Mouse (Mus musculus) stomach, embryonic 14.5 days (tissue): Measurements from ENCODE around the gene Rpp25l. TPM values are rescaled to one million over a fixed set of nuclear protein-coding genes. Genes with fewer than 3 reads are reported as not detected.

Source experiments
- ATAC-seq: fragments of 200-750 bp; cut with Nextera tagmentation; 2 replicates; pipeline ENCODE4 v1.8.0; 2017; ENCODE audit warnings: low read depth, moderate TSS enrichment; ENCODE audit not compliant: insufficient number of reproducible peaks, insufficient read depth, low FRiP score
- H3K27ac ChIP-seq: fragments of 300-500 bp; sonication (generic); 2 replicates; pipeline ENCODE4 v1.5.1; 2014; ENCODE audit warnings: mild to moderate bottlenecking, low read length, moderate library complexity, mixed read lengths
- H3K27me3 ChIP-seq: fragments of 300-500 bp; sonication (generic); 2 replicates; pipeline ENCODE4 v1.6.1; 2014; ENCODE audit warnings: low read length, control low read depth, mixed read lengths; ENCODE audit not compliant: control insufficient read depth, insufficient read depth
- H3K36me3 ChIP-seq: fragments of 300-500 bp; sonication (generic); 2 replicates; pipeline ENCODE4 v1.6.1; 2014; ENCODE audit warnings: mild to moderate bottlenecking, control low read depth, low read length, moderate library complexity, mixed read lengths; ENCODE audit not compliant: control insufficient read depth, insufficient read depth
- H3K4me1 ChIP-seq: fragments of 300-500 bp; sonication (generic); 2 replicates; pipeline ENCODE4 v1.6.1; 2014; ENCODE audit warnings: low read length, control low read depth, mixed read lengths; ENCODE audit not compliant: control insufficient read depth, insufficient read depth
- H3K4me2 ChIP-seq: fragments of 300-500 bp; sonication (generic); replicated peaks from 2 replicates; pipeline ENCODE4 v1.6.1; 2014; ENCODE audit warnings: low read depth, low read length, control low read depth
- H3K4me3 ChIP-seq: fragments of 300-500 bp; sonication (generic); 2 replicates; pipeline ENCODE4 v1.5.1; 2014; ENCODE audit warnings: low read depth, low read length, control low read depth
- H3K9ac ChIP-seq: fragments of 300-500 bp; sonication (generic); replicated peaks from 2 replicates; pipeline ENCODE4 v1.6.1; 2014; ENCODE audit warnings: low read depth, mild to moderate bottlenecking, control low read depth, low read length, moderate library complexity, mixed read lengths
- H3K9me3 ChIP-seq: fragments of 300-500 bp; sonication (generic); 2 replicates; pipeline ENCODE4 v1.6.1; 2016; ENCODE audit warnings: low read depth, low read length, control low read depth; ENCODE audit not compliant: control insufficient read depth
- whole genome bisulfite sequencing: fragments of 180-500 bp; shearing (Covaris S2); extraction: QIAGEN DNeasy Blood & Tissue Kit; methylation state at CpG from one replicate; pipeline ENCODE4 v1.1.7; 2014; 5-methylcytosine and 5-hydroxymethylcytosine counted together
- polyA plus RNA-seq: library from polyadenylated mRNA; unstranded; fragments of >200 nt; fragmentation: Nextera tagmentation; extraction: Ambion mirVana; gene quantifications from 2 replicates; pipeline ENCODE4 v1.2.1, GENCODE M21; 2014

Rpp25l gene
- polyA plus RNA-seq, 1 experiment from 2014 or later, result 71.5 TPM

DNA sequence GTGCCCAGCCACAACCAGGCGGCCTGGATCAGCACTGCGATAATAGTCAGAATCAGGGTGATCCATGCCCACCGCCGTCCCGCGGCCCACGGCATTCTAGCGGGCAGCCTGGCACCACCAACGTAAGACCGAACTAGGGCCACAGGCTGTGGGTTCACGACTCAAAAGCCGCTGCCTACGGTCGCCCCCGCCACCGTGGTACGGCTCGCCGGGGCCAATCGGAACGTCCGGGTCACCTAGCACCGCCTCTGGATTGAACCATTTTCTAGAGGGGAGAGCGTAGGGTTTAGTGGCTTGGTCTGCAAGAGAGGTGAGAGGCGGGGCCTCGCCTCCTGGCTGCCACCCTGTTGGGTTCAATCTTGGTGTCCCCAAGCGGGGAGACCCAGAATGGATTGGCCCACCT is 27.8 kb upstream of the Rpp25l start:
- peaks cover 3% of the 10 kb centered on the region; the same call in 1 of the 2 replicates for H3K9me3 ChIP-seq
- H3K9ac ChIP-seq, result peak overlapping the region; percentile 40
- under 1% methylated on average over 27 of the region's 27 CpGs for WGBS
- H3K27ac ChIP-seq, result peak overlapping the region; percentile 48
- peaks cover 7% of the 10 kb centered on the region; the same call in 1 of the 2 replicates for H3K36me3 ChIP-seq
- no peaks in the 10 kb centered on the region for H3K27me3 ChIP-seq
- peak overlapping the region; percentile 73 for H3K4me2 ChIP-seq
- peak overlapping the region; percentile 49 for H3K4me3 ChIP-seq
- ATAC-seq, result peak; percentile 97
- H3K4me1 ChIP-seq, result peaks cover 12% of the 10 kb centered on the region; the same call in 1 of the 2 replicates

DNA sequence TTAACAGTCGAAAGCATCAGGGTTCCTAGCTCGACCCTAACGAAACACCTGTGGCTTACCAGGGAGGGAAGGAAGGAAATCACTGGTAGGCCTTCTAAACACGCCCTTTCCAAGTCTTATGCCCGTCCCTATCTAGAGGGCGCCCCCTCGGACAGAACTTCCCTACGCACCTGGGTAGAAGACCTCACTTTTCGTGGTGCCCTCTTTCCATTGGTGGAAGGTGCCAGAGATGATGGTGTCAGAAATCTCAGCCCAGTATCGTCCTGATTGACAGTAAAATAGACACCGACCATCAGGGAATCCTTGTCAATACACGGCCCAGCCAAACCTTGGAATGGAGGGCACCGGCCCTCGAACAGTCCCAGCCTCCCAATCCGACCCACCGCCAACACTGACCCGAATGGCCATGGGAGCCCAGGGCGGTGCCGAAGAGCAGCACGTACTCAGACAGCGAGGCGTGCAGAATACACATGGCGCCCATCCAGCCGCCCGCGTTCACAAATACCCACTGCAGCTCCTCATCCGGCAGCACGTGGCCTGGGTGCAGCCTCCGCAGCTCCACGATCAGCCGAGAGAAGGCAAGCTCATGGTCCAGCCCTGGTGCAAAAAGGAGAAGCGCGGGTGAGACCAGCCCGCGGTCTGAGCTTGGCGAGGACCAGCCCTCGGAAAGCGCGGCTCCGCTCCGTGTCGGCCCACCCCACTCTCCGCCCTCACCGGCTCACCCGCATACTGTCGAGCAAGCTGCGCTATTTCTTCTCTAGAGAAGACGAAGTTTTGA is 27.2 kb upstream of the Rpp25l start:
- H3K36me3 ChIP-seq, result peaks cover 7% of the 10 kb centered on the region; the same call in 1 of the 2 replicates
- H3K27ac ChIP-seq, result peak overlapping the region; percentile 48
- WGBS, result under 1% methylated on average over 48 of the region's 48 CpGs
- H3K27me3 ChIP-seq, result no peaks in the 10 kb centered on the region
- peak; percentile 64 for ATAC-seq
- H3K4me3 ChIP-seq, result peak overlapping the region; percentile 49
- H3K9me3 ChIP-seq, result no peaks in the 10 kb centered on the region
- peak overlapping the region; percentile 40 for H3K9ac ChIP-seq
- H3K4me1 ChIP-seq, result peaks cover 12% of the 10 kb centered on the region; the same call in 1 of the 2 replicates
- peak overlapping the region; percentile 73 for H3K4me2 ChIP-seq

DNA sequence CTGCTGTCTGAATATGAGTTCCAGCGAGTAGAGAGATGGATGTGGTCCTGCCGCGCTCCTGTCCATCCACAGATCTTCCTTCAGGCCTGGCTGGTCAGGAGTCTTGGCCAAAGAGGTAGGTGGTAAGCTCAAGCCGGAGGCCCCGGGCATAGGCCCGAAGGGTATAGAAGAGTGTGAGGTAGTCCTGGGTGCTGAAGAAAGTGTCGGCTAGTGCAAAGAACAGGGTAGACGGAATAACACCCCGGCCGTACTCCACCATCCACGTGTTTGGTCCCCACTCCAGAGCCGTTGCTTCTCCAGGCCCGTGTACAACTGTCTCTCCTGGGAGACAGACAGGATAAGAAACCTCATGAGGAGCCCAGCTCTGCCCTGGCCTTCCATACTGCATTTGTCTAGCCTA is 25.9 kb upstream of the Rpp25l start:
- H3K27me3 ChIP-seq, result no peaks in the 10 kb centered on the region
- H3K27ac ChIP-seq, result no peak overlapping the region
- H3K9ac ChIP-seq, result no peak overlapping the region
- peaks cover 12% of the 10 kb centered on the region; the same call in 1 of the 2 replicates for H3K4me1 ChIP-seq
- no peak for ATAC-seq
- 97% methylated on average over 13 of the region's 13 CpGs for WGBS
- H3K4me3 ChIP-seq, result no peak overlapping the region
- peaks cover 7% of the 10 kb centered on the region; the same call in 1 of the 2 replicates for H3K36me3 ChIP-seq
- H3K4me2 ChIP-seq, result peak overlapping the region; percentile 73; the same call in 1 of the 2 replicates
- no peaks in the 10 kb centered on the region for H3K9me3 ChIP-seq

DNA sequence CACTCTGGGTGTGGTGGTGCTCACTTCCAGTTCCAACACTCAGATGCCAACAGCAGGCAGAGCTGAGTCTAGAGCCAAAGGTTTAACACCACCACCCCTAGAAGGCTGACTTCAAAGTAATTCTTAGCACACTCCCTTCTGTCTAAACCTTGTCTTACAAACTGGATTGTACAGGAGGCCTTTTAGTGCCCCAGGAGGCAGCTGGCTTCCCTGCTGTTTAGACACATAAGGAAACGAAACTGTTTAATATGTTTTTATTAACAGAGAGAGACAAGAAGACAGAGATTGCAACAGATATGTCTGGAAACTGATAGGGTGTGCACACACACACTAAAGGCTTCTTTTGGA is 24.9 kb upstream of the Rpp25l start:
- Histone ChIP-seq H3K36me3 (peaks cover 7% of the 10 kb centered on the region; the same call in 1 of the 2 replicates), H3K27ac (no peak overlapping the region), H3K4me3 (no peak overlapping the region), H3K4me2 (no peak overlapping the region), H3K9ac (no peak overlapping the region), H3K27me3 (no peaks in the 10 kb centered on the region), H3K9me3 (no peaks in the 10 kb centered on the region), H3K4me1 (peaks cover 12% of the 10 kb centered on the region; the same call in 1 of the 2 replicates)
- WGBS, result 83% methylated on average over 1 of the region's 1 CpGs
- no peak for ATAC-seq

DNA sequence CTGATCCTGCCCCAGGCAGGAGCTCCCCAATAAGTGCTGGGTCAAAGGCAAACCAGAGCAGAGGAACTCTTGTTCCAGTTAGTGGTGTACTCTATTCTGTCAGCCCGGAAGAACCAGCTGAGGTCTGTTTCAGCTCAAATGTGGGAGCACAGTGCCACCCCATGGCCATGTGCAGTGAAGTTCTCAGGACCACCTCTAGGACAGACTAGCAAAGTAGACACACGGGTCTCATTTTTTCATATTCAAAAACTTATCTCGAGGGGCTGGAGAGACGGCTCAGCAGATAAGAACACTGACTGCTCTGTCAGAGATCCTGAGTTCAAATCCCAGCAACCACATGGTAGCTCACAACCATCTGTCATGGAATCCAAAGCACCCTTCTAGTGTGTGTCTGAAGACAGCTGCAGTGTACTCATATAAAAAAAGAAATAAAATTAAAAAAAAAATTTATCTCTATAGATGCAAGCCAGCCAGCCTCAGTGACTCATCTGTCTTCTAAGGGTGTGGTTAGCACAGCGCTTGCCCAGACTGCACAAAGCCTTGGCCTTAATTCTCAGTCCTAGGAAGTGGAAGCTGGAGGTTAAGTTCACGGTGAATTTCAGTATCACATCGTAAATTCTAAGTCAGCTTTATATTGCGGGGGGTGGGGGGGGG is 24.4 kb upstream of the Rpp25l start:
- 41% methylated on average over 8 of the region's 8 CpGs for WGBS
- no peak for ATAC-seq
- H3K4me1 ChIP-seq, result peaks cover 12% of the 10 kb centered on the region; the same call in 1 of the 2 replicates
- H3K27me3 ChIP-seq, result peaks cover 2% of the 10 kb centered on the region; the same call in 1 of the 2 replicates
- H3K36me3 ChIP-seq, result peaks cover 7% of the 10 kb centered on the region; the same call in 1 of the 2 replicates
- no peak overlapping the region for H3K4me3 ChIP-seq
- H3K27ac ChIP-seq, result no peak overlapping the region
- H3K4me2 ChIP-seq, result no peak overlapping the region
- H3K9me3 ChIP-seq, result no peaks in the 10 kb centered on the region
- H3K9ac ChIP-seq, result no peak overlapping the region

DNA sequence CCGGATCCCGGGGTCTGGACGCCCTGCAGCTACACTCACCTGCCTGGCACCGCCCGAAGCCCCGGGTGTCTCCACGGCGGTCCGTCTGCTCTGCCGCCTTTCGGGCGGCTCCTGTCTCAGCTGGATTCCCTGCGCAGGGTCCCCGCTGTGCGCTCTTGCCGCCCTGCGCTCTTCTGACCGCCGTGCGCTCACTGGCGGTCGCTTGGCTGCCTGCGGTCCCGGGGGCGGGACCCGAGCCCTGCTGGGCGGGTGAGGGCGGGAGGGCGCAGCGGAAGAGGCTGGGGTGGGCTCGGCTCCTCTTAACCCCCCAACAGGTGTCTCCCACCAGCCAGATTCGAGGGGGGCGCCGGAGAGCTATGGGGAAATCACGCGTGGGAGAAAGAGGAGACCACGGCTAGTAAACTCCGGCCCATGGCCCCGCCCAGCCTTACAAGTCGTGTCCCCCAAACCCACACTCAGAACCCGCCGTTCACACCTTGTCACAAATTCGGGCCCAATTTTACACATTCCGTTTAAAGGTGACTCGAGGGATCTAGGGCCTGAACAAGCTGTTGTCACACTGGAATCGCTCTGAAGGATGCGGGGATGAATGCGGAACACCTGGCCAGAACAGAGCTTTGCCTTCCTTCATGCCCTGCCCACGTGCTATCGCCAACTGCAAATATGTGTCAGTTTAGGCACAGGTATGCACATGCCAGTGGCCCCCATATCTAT is 17.9 kb upstream of the Rpp25l start, which contains the start of gene Arid3c:
Arid3c (minus strand) TSS at position 91 of the 714 bp plus-strand sequence.
- Histone ChIP-seq H3K36me3 (no peaks in the 10 kb centered on the region), H3K4me3 (peak within 1 kb of the TSS; percentile 28), H3K4me1 (0 out of 2 replicates have a peak, but pooled peaks cover 4% of the 10 kb centered on the region), H3K27ac (no peak within 1 kb of the TSS), H3K4me2 (peak within 1 kb of the TSS; percentile 61), H3K9me3 (no peaks in the 10 kb centered on the region), H3K27me3 (peaks cover 51% of the 10 kb centered on the region), H3K9ac (no peak within 1 kb of the TSS)
- ATAC-seq, result no peak
- WGBS, result 1% methylated on average over 50 of the region's 50 CpGs

DNA sequence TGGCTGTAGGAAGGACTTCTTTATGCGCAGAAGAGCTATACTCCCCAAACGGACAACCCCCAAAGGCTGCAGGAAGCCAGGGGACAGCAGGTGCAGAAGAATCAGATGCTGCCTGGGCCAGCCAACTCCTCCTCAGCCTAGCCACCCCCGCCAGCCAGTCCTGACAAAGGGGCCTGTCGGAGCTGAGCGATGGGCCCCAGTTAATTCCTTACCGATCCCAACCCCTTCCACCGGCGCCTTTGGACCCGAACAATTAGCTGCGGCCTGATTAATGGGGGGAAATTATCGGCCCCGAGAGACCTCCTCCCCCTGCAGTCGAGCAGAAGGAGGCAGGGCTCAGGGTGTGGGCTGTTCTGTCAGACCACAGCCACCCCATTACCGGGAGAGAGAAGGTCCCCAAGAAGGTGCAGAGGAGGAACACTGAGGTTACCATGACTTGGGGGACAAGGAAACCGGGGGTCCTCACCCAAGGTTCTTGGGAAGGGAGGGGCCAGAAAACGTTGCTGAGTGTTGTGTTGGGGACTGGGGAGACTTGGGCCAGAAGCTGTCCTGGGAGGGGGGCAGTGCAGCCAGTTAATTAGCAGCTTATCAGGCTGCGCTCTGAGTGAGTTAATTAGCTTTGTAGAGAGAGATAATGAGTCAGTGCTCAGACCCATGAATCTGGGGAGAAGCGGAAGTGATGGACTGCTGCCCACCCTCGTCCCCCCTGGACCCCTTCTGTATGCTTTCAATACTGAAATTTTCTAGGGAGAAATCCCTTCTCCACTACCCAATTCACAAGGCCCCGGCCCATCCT is 13.7 kb upstream of the Rpp25l start:
- WGBS, result 16% methylated on average over 20 of the region's 20 CpGs
- no peak overlapping the region for H3K9ac ChIP-seq
- no peak overlapping the region for H3K27ac ChIP-seq
- peaks cover 64% of the 10 kb centered on the region for H3K27me3 ChIP-seq
- no peak for ATAC-seq
- H3K36me3 ChIP-seq, result no peaks in the 10 kb centered on the region
- H3K4me1 ChIP-seq, result peaks cover 10% of the 10 kb centered on the region; the same call in 1 of the 2 replicates
- no peak overlapping the region; the same call in 1 of the 2 replicates for H3K4me2 ChIP-seq
- H3K4me3 ChIP-seq, result no peak overlapping the region
- no peaks in the 10 kb centered on the region for H3K9me3 ChIP-seq
